Mouse (Mus musculus) MEL (cell line): ENCODE measurements at regions not wholly inside any gene's neighbourhood (a gene's known extent, or its start where the extent isn't known, plus 50 kb on each side); places are given as distances from the start of the nearest gene placed in this dataset.
"Not testable (repeated sequence)": the region's sequence is repeated elsewhere in the genome, so short reads cannot be mapped to it uniquely, and the experiment has no call there.

ENCODE experiments used
- CTCF ChIP-seq, 3 experiments: IDR thresholded peaks in 2 of 3; conservative IDR thresholded peaks in 1 of 3; 2 replicates each; pipeline ENCODE4 v1.5.1; 2011 to 2012; ENCODE audit warnings: low read length in 3 of 3, low read depth in 2 of 3, mild to moderate bottlenecking in 2 of 3, improper control_type of control experiment in 1 of 3, inconsistent platforms in 1 of 3, mixed read lengths in 1 of 3, moderate library complexity in 1 of 3; ENCODE audit not compliant: control insufficient read depth in 1 of 3, insufficient read depth in 1 of 3, poor library complexity in 1 of 3, severe bottlenecking in 1 of 3
- EP300 ChIP-seq, 2 experiments: IDR thresholded peaks; 2 replicates each; pipeline ENCODE4 v1.6.1; 2011; ENCODE audit warnings: improper control_type of control experiment in 2 of 2, low read length in 2 of 2, low read depth in 1 of 2, mild to moderate bottlenecking in 1 of 2
- USF1 ChIP-seq: IDR thresholded peaks from 2 replicates; pipeline ENCODE4 v1.6.1; 2014; ENCODE audit warnings: low read depth, mild to moderate bottlenecking, inconsistent platforms, low read length, improper control_type of control experiment, moderate library complexity

DNA sequence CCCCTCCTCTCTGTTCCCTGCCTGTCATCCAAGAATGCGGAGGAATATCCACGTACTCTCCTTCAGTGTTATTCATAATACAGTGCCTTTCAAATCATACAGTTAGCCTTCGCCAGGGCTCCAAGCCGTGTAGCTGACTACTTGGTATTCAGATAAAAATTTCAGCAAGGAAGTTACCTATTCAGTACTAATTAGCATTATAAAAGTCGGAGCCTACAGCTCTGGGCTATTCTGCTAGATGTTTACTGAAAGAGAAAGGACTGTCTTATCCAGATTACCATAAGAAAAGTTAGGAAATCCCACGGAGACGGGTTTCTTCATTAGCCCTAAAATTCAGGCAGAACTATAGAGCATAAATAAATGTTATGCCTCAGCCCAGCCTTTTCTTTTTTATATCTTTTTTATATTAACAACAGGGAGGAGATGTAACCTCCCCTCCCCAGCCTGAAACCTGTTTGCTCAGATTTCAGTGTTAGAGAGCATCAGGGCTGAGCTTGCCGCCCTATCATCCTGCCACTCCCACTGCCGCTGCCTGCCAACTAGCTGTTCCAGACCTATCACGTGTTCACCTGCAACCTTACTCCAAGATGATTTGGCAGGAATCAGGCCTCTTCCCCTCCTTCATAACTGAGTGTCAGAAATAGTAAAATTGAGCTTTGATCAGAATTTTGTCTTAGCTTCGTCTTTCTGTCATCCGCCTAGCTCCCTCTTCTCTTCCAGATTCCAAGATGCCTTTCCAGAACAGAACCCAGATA lies 65.5 kb upstream of the Chd1 start:
- not testable (repeated sequence) for TF ChIP-seq CTCF (IDR thresholded peaks at IDR 0.05 in 2 of 3, conservative IDR thresholded peaks at IDR 0.05 in 1 of 3; ENCODE audit: control insufficient read depth in 1 of 3, insufficient read depth in 1 of 3, low read depth in 2 of 3, low read length in 3 of 3, poor library complexity in 1 of 3, severe bottlenecking in 1 of 3); USF1; EP300 (IDR thresholded peaks at IDR 0.05; ENCODE audit: low read depth in 1 of 2, low read length in 2 of 2)
